10 mouse cellular contexts compared by ENCODE assay signal in the genomic region with DNA sequence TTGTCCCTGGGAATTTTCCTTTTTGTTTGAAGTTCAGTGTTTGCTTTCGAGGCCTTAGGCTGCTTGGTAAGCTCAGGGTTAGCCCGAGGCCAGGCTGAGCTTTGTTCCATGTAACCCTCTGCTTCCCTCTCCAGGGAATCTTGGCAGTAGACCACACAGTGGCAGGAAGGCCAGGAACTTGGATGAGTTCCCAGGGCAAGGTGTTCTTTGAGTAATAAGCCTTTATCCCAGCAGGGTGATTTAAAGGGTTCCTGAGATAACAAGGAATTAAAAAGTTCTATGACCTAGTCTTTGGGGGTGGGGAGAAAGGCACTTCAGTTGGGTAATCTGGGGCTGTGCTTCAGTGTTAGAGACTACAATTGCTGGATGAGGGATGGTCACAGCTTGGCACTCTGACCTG. TPM values are rescaled to one million over a fixed set of nuclear protein-coding genes. Genes with fewer than 3 reads are reported as not detected.
DNase-seq lines count a peak whose midpoint lies in the region; ATAC-seq and TF ChIP-seq lines count a peak whose summit lies in the region.
"Had no signal": no experiment of that assay in that cellular context is flagged by ENCODE, and none has a peak within 500 bp of the region (broad histone marks: within the 10 kb centered on the region; RNA-seq: fewer than 3 reads in every experiment).

No protein-coding gene starts in this region.

- no peak overlapping the region for H3K4me3 ChIP-seq in heart, embryonic 10.5 days
- H3K4me3 ChIP-seq in intestine, postnatal 0 days (ENCODE audit: low read depth, low read length): no peak overlapping the region
- H3K4me3 ChIP-seq in layer of hippocampus, adult 2 months: no peak overlapping the region
- H3K4me3 ChIP-seq: megakaryocyte, embryonic 14.5 days had no signal

- no peak overlapping the region for H3K27ac ChIP-seq in heart, embryonic 10.5 days
- H3K27ac ChIP-seq in intestine, postnatal 0 days (ENCODE audit: low read depth, low read length): no peak overlapping the region
- no peak overlapping the region for H3K27ac ChIP-seq in layer of hippocampus, adult 2 months

- H3K9me3 ChIP-seq in heart, embryonic 10.5 days: no peaks in the 10 kb centered on the region
- no peaks in the 10 kb centered on the region for H3K9me3 ChIP-seq in intestine, postnatal 0 days (ENCODE audit: control insufficient read depth)
- H3K9me3 ChIP-seq: megakaryocyte, embryonic 14.5 days had no signal

- peak; percentile 62 for ATAC-seq in intestine, postnatal 0 days

- H3K36me3 ChIP-seq in heart, embryonic 10.5 days: peaks cover 60% of the 10 kb centered on the region
- H3K36me3 ChIP-seq in intestine, postnatal 0 days (ENCODE audit: control insufficient read depth, insufficient read depth): peaks cover 52% of the 10 kb centered on the region

- H3K4me2 ChIP-seq in intestine, postnatal 0 days (replicated peaks; ENCODE audit: low read depth): no peak overlapping the region

- DNase-seq in heart, adult 18-20 months: peak; percentile 86 to 93
- DNase-seq in heart, embryonic 10.5 days (ENCODE audit: low spot score): no peak
- peak; percentile 77 for DNase-seq in cerebellum, adult 9-10 months
- peak; percentile 92 for DNase-seq in lung, postnatal 25 days (ENCODE audit: low spot score)
- DNase-seq in spleen, postnatal 4 days (ENCODE audit: low spot score in 2 of 2): no peak
- no peak for DNase-seq in retina, embryonic 14.5 days (ENCODE audit: low spot score)
- no peak for DNase-seq in layer of hippocampus, adult 2 months (ENCODE audit: low spot score in 2 of 2)
- DNase-seq: thymus, adult 2 months had no signal

- no peak overlapping the region for H3K9ac ChIP-seq in intestine, postnatal 0 days (ENCODE audit: low read depth, low read length)

- no peaks in the 10 kb centered on the region for H3K27me3 ChIP-seq in heart, embryonic 10.5 days (ENCODE audit: insufficient read depth, poor library complexity, severe bottlenecking)
- no peaks in the 10 kb centered on the region for H3K27me3 ChIP-seq in intestine, postnatal 0 days (replicated peaks; ENCODE audit: control insufficient read depth, insufficient read depth, low read length)
- H3K27me3 ChIP-seq: megakaryocyte, embryonic 14.5 days had no signal

- peak; percentile 16; the same call in 1 of the 2 replicates for TF ChIP-seq CTCF in intestine, postnatal 0 days (IDR thresholded peaks at IDR 0.05; ENCODE audit: low read depth)
- TF ChIP-seq CTCF in layer of hippocampus, adult 2 months (conservative IDR thresholded peaks at IDR 0.05): no peak

- H3K4me1 ChIP-seq in heart, embryonic 10.5 days: peaks cover 3% of the 10 kb centered on the region; the same call in 1 of the 2 replicates
- 0 out of 2 replicates have a peak, but pooled peaks cover 8% of the 10 kb centered on the region for H3K4me1 ChIP-seq in intestine, postnatal 0 days (replicated peaks; ENCODE audit: control insufficient read depth, insufficient read depth, low read length)

- 84% methylated on average over 2 of the region's 2 CpGs for WGBS in heart, embryonic 10.5 days
- whole genome bisulfite sequencing in intestine, postnatal 0 days: 20% methylated on average over 2 of the region's 2 CpGs

RNA-seq across cellular contexts. Expression of a gene that starts 4.5 kb away (rescaled TPM):
- total RNA-seq in heart, adult 18-20 months (2021): 100 to 1,000 TPM; 645 to 655 TPM
- polyA plus RNA-seq in heart, embryonic 10.5 days (2016; fragmentation: Nextera tagmentation; extraction: Ambion mirVana): 482 and 487 TPM in 2 replicates
- 503 and 513 TPM in 2 replicates for polyA plus RNA-seq in intestine, postnatal 0 days (2015; fragmentation: Nextera tagmentation; extraction: Ambion mirVana)
- 100 to 1,000 TPM; 207 to 208 TPM for total RNA-seq in layer of hippocampus, adult 2 months (2021)

RNA-seq across cellular contexts. Expression of a gene that starts 4.5 kb away (rescaled TPM):
- 100 to 1,000 TPM; 702 to 791 TPM for total RNA-seq in heart, adult 18-20 months (2021)
- 576 and 657 TPM in 2 replicates for polyA plus RNA-seq in heart, embryonic 10.5 days (2016; fragmentation: Nextera tagmentation; extraction: Ambion mirVana)
- polyA plus RNA-seq in intestine, postnatal 0 days (2015; fragmentation: Nextera tagmentation; extraction: Ambion mirVana): 831 and 858 TPM in 2 replicates
- total RNA-seq in layer of hippocampus, adult 2 months (2021): 100 to 1,000 TPM; 723 to 770 TPM

RNA-seq across cellular contexts. Expression of a gene that starts 14.0 kb away (rescaled TPM):
- total RNA-seq in heart, adult 18-20 months (2021): 10 to 100 TPM; 31.8 to 34.9 TPM
- polyA plus RNA-seq in heart, embryonic 10.5 days (2016; fragmentation: Nextera tagmentation; extraction: Ambion mirVana): 61.6 and 75.7 TPM in 2 replicates
- polyA plus RNA-seq in intestine, postnatal 0 days (2015; fragmentation: Nextera tagmentation; extraction: Ambion mirVana): 16.8 and 17.6 TPM in 2 replicates
- total RNA-seq in layer of hippocampus, adult 2 months (2021): 10 to 100 TPM; 22.6 to 25.0 TPM

RNA-seq across cellular contexts. Expression of a gene that starts 18.6 kb away (rescaled TPM):
- total RNA-seq in heart, adult 18-20 months (2021): 10 to 100 TPM; 49.0 to 64.9 TPM
- 37.1 and 47.9 TPM in 2 replicates for polyA plus RNA-seq in heart, embryonic 10.5 days (2016; fragmentation: Nextera tagmentation; extraction: Ambion mirVana)
- 14.8 and 14.9 TPM in 2 replicates for polyA plus RNA-seq in intestine, postnatal 0 days (2015; fragmentation: Nextera tagmentation; extraction: Ambion mirVana)
- total RNA-seq in layer of hippocampus, adult 2 months (2021): 10 to 100 TPM; 35.2 to 40.6 TPM

RNA-seq across cellular contexts. Expression of a gene that starts 44.7 kb away (rescaled TPM):
- total RNA-seq in heart, adult 18-20 months (2021): not detected
- not detected in 2 replicates for polyA plus RNA-seq in heart, embryonic 10.5 days (2016; fragmentation: Nextera tagmentation; extraction: Ambion mirVana)
- not detected in 2 replicates for polyA plus RNA-seq in intestine, postnatal 0 days (2015; fragmentation: Nextera tagmentation; extraction: Ambion mirVana)
- not detected for total RNA-seq in layer of hippocampus, adult 2 months (2021)

Comparison
In these comparisons a context has a peak if more than half of its experiments do, and no peak if none do; other contexts are left out.
1. DNase-seq: peak in heart, adult 18-20 months (2 of 2), cerebellum, adult 9-10 months (single experiment) and lung, postnatal 25 days (single experiment); none in heart, embryonic 10.5 days (single experiment), spleen, postnatal 4 days (0 of 2), retina, embryonic 14.5 days (single experiment) and layer of hippocampus, adult 2 months (0 of 2).